Mouse (Mus musculus): ENCODE measurements around the gene Ifitm10. TPM values are rescaled to one million over a fixed set of nuclear protein-coding genes. Genes with fewer than 3 reads are reported as not detected.
"Not testable (repeated sequence)": the region's sequence is repeated elsewhere in the genome, so short reads cannot be mapped to it uniquely, and the experiment has no call there.

Ifitm10 gene
- 1 to 10 TPM; 2.4 to 4.7 (median 3.4) TPM for total RNA-seq (2022)

GRCm38 (mm10) chr7:142373641-142374412, at the start of gene Ifitm10:
Ifitm10 (minus strand) TSS chr7:142373753.
- no peak for DNase-seq (ENCODE audit: low spot score)

DNA sequence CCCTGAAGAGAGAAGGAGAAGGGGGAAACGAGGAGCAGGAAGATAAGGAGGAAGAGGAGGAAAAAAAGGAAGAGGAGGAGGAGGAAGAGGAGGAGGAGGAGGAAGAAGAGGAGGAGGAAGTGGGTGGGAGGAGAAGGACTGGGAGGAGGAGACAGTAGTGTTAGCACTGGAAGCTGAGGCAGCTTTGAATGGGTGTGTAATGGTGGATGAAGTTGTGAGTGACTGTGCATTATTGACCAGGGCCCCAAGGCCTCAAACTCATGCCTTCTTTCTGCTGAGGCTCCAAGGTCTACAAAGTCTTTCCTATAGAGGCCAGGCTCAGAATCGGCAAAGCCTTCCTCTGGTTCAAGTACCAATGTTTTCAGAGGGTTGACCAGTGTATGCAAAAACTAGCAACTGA, 48.3 kb upstream of the Ifitm10 start:
- DNase-seq (ENCODE audit: low spot score) = no peak

DNA sequence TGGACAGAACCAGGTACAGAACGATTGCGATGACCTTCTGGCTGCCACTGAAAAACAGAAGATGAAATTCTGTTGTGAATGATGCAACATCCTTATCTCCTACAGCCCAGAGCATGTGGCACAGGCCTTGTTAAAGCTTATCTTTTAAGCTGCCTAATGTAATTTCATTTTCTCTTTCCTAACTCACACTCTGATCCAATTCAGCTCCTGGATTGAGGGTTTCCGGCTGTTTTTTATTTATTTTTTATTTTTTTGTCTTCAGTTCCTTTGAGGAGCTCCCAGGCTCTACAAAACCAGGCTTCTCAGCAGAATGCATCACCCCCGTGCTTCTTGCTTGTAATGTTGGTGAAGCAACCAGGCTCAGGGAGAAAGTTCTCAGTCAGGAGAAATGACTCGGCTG, 46.3 kb upstream of the Ifitm10 start:
- no peak for DNase-seq (ENCODE audit: low spot score)

DNA sequence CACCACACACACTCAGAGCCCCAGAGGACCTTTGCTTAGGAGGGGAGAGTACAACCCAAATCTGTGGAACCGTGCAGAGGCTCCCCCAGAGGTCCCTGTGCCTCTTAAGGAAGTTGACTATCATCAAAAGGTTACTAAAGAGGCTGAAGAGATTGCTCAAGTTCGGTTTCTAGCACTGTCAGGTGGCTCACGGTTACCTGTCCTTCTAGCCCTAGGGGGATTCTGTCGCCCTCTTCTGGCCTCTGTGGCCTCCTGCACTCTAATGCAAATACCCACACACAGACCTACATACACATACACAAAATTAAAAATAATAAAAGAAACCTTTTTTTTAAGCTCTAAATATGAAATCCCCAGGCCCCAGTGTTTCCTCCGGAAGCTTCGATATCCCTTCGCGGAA, 45.1 kb upstream of the Ifitm10 start:
- DNase-seq (ENCODE audit: low spot score) = no peak

DNA sequence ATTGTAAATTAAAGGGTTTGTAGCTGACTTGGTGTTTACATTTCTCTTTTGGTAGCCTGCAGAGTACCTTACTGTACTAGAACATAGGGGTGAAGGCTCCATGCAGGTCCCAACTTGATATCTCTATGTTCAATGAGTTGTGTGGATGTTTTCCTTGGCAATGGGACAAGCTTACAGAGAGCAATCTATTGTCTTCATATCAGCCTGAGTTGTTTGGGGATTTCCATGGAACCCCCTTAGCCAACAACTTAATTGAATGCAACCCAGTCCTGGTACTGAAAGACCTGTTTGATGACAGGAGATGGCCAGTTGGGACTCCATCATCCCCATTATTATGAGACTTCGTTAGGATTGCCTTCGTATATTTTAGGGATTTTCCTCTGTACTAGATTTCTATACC, 44.5 kb upstream of the Ifitm10 start:
- DNase-seq (ENCODE audit: low spot score) = peak; percentile 71

DNA sequence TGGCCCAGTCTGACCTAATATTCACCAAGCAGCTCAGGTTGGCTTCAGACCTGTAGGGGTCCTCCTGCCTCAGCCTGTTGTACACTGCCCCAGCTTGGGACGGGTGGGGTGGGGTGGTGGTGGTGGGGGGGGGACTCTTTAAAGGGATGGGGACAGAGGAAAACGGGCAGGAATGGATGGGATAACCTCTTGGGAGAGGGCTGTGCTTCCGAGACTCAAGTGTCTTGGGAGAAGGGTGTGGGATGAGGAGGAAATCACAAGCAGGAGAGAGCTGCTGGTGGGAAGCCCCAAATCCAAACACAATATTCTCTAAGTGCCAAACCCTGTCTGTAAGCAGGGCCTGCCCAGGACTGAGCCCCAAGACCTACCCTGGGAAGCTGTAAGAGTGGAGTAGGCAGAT, 42.7 kb upstream of the Ifitm10 start:
- DNase-seq (ENCODE audit: low spot score) = no peak

DNA sequence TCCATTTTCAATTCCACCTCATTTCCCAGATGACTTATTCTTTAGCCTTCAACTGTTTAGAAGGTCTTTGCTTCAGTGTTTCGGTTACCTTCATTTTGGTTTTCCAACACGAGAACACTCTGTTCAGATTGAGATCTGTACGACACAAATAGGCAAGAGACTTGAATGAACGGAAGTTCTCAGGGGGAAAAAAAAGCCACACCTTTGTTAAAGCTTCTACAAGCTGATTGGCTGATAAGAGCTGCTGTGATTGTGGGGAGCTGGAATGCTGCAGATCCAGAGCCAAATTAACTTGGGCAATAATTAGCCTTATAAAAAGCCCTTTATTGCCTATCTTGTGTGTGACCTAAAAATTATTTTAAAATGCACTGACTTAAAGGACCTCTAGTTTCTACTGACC, 41.8 kb upstream of the Ifitm10 start:
- DNase-seq (ENCODE audit: low spot score) = peak; percentile 66

- no peak for DNase-seq (ENCODE audit: low spot score)
Observed at GRCm38 (mm10) chr7:142413285-142413684, 39.7 kb upstream of the Ifitm10 start.

GRCm38 (mm10) chr7:142409603-142410002, 36.0 kb upstream of the Ifitm10 start:
- DNase-seq (ENCODE audit: low spot score) = no peak

DNA sequence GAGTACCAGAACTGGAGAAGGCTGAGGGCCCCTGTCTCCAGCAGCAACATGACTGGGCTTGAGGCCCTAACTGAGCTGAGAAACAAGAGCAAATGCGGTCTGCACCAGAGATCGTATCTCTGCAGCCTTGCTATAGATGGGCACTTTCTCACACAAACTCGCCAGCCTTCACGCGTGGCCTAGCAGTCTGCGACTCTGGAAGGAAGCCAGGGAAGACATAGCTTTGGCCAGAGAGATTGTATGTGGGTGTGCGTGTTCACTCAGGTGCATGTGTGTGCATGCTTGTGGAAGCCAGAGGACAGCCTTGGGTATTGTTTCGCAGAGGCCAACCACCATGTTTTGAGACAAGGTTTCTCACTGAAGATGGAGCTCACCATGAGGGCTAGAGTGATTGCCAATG, 35.1 kb upstream of the Ifitm10 start:
- no peak for DNase-seq (ENCODE audit: low spot score)

DNA sequence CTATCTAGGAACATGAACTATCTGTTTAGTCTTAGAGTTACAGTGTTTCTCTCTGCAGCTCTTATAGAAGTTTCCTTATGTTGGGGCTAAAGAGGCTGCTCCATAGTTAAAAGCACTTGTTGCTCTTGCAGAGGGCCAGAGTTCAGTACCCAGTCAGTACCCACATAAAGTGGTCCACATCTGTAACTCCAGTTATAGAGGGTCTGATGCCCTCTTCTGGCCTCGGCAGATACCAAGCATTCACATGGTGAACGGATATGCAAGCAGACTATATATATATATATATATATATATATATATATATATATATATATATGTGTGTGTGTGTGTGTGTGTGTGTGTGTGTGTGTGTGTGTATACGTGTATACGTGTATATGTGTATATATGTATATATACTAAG, 34.4 kb upstream of the Ifitm10 start:
- DNase-seq (ENCODE audit: low spot score) = no peak

DNA sequence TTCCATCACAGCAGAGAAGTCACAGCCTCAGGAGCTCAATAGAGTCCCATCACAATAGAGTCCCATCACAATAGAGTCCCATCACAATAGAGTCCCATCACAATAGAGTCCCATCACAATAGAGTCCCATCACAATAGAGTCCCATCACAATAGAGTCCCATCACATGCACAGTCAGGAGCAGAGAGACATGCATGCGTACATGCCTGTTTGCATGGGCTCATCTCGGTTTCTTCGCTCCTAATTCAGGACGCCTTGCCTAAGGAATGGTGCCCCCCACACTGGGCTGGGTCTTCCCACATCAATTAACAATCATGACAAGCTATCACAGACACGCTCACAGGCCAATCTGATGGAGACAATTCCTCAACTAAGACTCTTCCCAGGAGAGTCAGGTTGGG, 31.6 kb upstream of the Ifitm10 start:
- DNase-seq (ENCODE audit: low spot score) = not testable (repeated sequence)

DNA sequence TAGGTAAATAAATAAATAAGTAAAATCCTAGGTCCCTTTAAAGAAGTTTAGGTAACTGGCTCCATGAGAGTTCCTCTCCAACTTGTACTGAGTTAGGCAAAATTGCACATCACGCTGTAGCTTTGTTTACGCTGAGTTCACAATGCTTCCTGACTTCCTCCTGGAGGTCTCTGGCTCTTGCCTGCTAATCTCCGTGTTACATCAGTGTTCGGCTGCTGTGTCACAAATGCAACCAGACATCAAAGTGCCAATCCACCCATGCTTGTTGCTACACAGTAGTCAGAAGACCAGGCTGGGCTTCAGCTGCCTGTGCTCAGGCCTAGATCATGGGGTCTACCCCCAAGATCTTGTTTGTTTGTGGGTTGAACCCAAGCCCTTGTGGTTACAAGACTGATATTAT, 30.0 kb upstream of the Ifitm10 start:
- DNase-seq (ENCODE audit: low spot score) = no peak

GRCm38 (mm10) chr7:142400750-142401142, 27.2 kb upstream of the Ifitm10 start:
- DNase-seq (ENCODE audit: low spot score) = no peak

- DNase-seq (ENCODE audit: low spot score) = no peak
Observed at GRCm38 (mm10) chr7:142400112-142400749, 26.7 kb upstream of the Ifitm10 start.

DNA sequence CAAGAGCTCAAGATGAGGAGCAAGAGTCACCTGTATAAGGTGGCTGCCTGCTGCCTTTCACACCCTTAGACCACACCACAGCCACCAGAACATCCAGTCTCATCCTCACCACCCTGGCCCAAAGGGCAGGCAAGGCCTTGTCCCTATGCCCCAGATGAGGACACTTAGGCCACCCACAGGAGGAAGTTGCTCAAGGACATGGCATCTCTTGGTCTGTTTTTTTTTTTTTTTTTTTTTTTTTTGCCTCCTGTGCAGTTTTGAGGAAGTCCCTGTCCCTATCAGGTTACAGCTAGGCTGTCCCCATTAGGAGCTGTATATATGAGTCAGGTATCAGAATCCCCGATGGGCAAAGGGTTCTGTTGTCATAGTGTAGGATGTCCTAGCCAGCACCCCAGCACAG, 25.7 kb upstream of the Ifitm10 start:
- DNase-seq (ENCODE audit: low spot score) = no peak

GRCm38 (mm10) chr7:142398052-142398451, 24.5 kb upstream of the Ifitm10 start:
- no peak for DNase-seq (ENCODE audit: low spot score)

- no peak for DNase-seq (ENCODE audit: low spot score)
Observed at GRCm38 (mm10) chr7:142396611-142397010, 23.1 kb upstream of the Ifitm10 start.

DNA sequence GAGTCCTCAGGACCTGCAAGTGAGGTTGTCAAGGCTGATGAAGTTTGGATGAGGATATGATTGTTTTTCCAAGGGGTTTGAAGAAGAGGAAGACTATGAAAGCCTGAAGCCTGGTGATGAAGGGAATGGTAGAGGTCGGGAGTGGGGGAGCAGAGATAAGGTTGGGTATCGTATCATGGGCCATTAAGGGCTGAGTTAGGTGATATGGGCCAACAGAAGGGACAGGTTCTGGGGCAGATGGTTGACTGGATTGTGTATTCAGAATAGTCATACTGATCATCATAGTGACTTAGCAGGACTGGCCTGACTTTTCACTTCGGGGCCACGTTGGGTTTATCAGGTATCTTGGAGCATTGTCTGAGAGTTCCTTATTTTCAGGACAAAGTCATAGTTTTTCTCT, 21.9 kb upstream of the Ifitm10 start:
- no peak for DNase-seq (ENCODE audit: low spot score)

GRCm38 (mm10) chr7:142394261-142395190, 21.0 kb upstream of the Ifitm10 start:
- peak; percentile 68 for DNase-seq (ENCODE audit: low spot score)

- no peak for DNase-seq (ENCODE audit: low spot score)
Observed at GRCm38 (mm10) chr7:142393191-142393590, 19.6 kb upstream of the Ifitm10 start.

- DNase-seq (ENCODE audit: low spot score) = no peak
Observed at GRCm38 (mm10) chr7:142391609-142392008, 18.1 kb upstream of the Ifitm10 start.
